Mouse (Mus musculus): ENCODE measurements around the gene Mab21l1.
A peak's percentile ranks its signal among the peaks of the same experiment; 100 is the strongest.

Gene Mab21l1

DNA sequence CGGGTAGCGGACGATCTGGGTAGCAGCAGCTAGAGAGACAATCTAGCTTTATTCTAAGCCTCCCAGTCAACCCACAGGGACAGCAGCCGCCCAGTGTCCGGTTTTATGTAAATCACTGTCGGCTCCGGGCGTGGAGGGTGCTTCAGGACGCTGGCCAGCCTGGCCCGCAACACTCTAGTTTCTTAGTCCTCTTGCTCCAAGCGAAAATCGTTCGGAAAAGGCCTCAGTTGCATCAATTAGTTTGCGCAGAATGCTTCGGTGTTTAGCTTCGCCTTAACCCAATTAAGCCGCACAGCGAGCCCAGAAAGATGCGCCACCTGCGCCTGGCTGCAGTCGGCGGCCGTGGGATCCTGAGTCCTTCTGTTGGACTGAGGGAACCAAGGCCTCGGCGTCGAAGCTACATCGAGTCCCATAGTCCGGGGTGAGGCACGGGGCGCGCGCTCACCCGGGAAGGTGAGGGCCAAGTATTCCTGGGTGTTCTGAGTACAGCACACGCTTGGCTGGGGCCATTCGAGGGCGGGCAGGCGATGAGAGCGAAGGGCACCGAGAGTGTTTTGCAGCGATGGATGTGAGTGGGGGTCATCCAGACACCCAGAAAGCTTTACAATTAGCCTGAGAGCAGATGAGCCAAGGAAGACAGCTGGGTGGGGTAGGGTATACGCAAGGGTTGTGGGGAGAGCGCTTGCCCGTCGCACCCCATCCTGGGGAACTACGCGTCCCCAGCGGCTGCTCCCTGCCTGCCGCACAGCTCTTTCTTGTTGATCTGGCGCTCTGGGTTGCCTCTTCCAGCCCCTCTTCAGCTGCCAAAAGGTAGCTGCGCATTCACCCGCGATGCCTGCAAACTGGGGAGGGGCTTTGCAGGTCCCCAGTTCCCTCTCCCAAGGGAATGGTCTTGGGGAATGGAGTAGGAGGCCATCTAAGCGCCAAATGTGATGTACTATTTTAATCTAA, 1.9 kb upstream of the Mab21l1 start:
- DNase-seq: peak; percentile 76

DNA sequence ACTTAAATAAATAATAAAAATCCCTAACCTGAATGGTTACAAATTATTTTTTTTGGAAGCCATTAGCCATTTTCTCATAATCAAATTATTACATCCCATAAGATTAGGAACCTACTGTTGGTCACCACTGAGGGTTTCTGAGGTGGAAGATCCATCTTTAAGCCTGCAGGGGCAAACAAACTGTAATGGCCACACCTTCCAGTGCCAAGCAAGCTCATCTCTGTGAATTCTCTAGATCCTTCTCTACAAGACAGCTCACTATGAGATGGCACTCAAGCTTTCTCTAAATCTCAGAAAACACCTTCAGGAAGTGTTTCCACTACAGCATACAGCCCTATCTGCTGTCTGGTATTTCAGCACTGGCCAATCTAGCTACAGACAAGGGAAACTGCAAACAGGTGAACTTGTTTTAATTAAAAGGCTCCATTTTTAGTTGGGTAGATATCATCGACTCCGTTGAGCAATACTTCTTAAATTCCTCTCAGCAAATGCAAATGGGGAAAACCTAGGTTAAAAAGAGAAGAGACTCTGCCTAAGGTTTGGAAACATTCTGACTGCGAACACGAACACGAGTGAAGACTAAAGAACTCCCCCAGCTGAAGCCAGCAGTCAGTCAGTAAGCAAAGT, 768 bp upstream of the Mab21l1 start:
- no peak for DNase-seq

DNA sequence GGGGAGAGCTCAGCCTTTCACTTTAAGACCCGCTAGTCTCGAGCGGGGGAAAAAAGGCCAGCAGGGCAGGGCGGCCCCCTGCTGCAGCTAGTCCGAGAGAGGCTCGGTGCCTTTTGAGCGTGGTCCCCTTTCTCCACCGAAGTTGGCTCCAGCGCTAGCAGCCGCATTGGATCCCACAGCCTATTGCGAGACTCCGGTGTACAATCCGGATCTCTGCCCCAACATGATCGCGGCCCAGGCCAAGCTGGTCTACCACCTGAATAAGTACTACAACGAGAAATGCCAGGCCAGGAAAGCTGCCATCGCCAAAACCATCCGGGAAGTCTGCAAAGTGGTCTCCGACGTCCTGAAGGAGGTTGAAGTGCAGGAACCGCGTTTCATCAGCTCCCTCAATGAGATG, 461 bp downstream of the Mab21l1 start:
- peak; percentile 70 for DNase-seq

DNA sequence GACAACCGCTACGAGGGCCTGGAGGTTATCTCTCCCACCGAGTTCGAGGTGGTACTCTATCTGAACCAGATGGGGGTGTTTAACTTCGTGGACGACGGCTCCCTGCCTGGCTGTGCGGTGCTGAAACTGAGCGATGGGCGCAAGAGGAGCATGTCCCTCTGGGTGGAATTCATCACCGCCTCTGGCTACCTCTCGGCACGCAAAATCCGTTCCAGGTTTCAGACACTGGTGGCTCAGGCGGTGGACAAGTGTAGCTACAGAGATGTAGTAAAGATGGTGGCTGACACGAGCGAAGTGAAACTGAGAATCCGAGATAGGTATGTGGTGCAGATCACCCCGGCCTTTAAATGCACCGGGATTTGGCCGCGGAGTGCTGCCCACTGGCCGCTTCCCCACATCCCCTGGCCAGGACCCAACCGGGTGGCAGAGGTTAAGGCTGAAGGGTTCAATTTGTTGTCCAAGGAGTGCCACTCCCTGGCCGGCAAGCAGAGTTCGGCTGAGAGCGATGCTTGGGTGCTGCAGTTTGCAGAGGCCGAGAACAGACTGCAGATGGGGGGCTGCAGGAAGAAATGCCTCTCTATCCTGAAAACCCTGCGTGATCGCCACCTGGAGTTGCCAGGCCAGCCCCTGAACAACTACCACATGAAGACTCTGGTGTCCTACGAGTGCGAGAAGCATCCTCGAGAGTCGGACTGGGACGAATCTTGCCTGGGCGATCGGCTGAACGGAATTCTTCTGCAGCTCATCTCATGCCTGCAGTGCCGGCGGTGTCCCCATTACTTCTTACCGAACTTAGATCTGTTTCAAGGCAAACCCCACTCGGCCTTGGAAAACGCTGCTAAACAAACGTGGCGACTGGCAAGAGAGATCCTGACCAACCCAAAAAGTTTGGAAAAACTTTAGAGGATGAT, 1.1 kb downstream of the Mab21l1 start:
- peak; percentile 59 for DNase-seq

DNA sequence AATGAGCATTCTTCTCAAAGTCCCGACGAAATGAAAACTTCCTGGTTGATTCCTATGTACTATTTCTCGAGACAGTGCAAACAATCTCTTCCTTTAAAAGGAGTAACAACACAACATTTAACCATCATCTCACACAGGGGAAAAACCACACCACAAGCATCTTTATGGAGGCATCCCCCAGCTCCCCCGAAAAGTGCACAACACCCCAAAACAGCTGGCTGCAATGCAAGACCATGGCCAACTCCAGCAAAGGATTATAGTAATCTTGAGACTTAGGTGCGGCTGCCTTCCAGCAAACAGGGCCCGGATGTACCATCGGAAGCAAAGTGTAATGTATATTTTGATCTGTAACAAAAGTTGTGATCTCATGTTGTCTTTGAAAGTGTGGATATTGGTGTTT, 1.8 kb downstream of the Mab21l1 start:
- peak; percentile 56 for DNase-seq

DNA sequence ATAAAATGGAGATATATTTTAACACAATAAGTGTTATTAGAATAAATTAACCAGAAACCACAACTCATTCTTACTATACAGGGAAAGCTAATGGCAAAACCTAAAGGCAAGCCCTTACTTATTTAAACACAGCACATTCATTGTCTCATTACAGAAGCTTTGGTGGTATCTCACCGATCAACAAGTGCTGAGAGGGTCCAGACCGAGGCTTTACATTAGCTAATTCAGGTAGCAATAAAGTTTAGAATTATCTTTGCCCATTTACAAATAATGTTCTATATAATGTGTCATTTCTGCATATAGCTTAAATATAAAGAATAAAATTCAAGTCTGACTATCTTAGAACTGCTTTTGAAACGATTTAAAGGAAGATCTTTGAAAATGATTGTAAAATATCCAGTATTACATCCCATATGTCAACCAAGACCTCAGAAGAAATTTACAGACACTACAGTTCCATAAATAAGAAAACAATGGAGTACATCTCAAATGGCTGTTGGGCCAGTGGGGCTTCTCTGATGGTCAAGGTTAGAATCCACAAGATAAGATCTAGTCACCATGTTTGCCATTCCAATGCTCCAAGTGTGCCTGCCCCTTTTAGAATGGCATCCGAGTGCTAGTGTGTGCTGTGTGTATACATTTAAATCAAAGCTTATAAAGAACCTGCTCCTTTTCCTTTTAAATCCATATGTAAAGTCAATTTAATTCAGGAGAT, 3.1 kb downstream of the Mab21l1 start:
- DNase-seq: peak; percentile 27

DNA sequence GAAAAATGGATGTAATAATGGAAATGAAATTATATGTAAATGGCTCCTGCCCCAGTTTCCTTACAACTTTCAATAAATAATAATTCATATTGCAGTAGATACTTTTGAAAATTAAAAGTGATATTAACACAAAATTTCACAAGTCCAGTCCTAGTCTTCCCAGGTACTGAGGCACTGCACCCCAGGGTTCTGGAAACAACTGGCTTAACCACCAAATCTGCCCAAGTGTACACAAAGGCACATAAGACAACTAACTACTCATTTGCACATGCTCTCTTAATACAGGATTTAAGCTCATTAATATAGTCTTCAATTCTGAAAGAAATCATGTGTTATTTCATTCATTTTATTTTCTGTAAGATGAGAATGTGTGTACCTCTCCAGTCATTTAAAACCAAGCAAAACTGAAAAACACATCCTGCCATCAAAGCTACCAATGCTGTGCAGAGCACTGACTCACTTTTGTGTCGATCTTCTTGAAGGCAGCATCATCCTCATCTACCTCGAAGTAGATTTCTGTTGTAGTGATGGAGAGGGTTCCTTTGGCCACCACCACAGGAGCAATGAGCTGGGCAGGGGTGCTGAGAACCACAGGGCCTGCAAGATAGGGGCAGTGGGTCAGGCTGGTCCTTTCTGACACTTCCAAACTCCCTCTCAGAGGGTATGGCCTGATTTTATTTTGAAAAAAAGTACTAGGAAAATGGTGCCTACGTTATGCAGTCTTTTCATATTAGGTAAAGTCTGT, 3.8 kb downstream of the Mab21l1 start:
- DNase-seq: peak; percentile 40

DNA sequence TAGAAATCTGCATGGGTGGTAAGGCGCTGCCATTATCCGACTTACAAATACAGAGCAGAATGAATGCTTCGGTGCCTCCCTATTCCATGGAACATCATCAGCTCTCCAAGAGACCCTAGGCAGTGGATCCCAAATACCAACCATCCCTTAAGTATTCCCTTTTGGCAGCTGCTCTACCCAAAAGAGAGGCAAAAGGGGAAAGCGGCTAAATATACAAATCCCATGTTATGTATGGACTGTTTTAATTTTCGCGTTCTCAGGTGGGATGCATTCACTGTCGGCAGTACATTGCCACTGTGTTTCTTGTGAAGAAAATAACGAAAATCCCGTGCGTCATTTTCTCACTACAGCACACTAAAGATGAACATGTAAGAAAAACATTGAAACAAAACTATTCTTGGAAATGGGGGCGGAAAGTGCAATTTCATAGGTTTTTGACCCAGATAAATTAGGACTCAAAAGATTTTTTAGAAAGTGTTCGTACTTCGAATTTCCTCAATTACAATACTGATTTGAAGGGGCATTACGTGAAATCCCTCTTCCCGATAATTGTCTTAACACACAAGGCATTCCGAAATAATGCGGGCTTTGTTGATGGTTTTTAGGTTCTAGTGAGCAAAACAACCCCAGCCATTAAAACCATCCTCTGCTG, 4.7 kb downstream of the Mab21l1 start:
- DNase-seq: peak; percentile 41

DNA sequence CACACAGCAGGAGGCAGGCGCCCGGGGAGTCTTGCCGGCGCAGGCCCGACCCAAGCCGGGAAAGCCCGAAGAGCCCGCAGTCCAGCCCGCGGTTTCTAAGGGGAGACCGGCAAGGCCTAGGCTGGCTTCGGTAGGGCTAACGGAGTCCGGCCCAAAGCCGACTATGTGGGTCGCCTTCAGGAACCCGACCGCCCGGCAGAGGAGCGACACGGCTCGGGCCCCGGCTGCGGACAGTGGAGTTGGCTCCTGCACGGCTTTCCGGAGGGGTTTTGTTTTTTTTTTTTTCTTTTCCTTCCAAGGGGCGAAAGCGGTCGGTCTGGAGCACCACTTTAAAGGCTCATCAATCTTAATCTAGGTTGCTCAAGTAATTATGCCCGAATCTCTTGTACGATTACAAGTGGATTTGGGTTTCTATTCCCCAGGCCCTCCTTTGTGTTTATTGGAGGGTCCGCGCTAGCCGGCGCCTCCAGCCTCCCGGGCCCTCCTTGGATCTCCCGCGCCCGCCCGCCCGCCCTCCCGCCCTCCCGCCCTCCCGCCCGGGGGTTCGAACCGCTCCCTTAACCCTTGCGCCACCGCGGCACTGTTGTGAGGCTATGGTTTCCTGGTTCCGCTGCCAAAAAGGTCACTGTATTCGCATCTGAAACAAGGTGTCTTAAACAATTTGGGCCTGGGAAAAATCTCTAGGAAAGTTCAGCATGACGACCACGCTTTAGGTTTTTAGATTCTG, 5.3 kb downstream of the Mab21l1 start:
- DNase-seq: peak; percentile 80

DNA sequence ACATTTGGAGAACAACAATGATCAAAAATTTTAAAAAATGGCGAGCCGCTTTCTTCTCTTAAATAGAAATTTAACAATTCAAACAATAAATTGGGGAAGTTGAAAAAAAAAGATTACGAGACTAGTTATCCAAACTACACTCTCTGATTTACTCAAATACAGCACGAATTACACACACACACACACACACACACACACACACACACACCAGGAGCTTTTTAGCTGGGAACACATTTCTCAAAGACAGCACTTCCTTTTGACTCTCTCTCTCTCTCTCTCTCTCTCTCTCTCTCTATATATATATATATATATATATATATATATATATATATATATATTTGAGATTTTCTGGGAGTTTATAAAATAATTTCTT, 5.9 kb downstream of the Mab21l1 start:
- DNase-seq: no peak

DNA sequence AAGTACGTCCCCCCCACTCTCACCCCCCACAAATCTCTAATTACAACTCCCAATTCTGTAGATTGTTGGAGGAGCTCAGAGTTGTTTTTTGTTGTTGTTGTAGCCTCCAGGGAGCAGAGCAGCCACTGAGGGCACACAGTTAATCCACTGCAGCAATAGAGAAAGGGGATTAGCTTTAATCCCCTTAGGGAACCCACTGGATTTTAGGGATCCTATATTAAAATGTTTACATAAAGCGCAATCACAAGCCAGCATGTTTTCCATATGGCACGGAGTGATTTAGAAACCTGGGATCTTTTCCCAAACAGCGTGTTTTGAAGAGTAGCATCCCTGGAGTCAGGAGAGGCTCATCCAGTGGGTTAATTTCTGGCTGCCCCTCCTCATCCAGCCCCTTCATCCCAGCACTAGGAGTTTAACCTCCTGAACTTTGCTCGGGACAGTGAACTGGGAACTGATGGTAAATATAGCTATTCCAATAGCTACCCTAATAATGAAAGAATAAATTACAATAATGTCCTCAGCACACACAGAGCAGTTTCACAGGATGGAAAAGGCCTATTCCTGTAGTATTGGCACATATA, 6.4 kb downstream of the Mab21l1 start:
- DNase-seq: peak; percentile 18

DNA sequence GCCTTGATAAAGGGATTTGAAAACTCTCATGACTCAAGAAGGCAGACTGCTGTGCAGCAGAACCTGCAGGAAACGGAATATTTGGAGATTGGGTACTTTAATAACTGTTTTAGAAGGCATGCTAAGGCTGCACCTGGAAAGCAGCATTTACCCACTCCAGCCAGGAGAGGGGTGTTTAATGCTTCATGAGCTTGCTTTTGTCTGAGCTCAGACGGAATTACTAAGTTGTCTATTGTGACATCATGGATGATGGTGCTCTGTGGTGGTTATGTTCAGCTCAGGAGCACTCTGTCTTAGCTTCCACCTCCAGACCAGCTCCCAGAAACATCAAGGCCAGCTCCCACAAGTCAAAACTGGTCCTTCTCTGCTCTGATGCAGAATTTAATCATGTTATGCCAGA, 7.5 kb downstream of the Mab21l1 start:
- peak; percentile 25 for DNase-seq

DNA sequence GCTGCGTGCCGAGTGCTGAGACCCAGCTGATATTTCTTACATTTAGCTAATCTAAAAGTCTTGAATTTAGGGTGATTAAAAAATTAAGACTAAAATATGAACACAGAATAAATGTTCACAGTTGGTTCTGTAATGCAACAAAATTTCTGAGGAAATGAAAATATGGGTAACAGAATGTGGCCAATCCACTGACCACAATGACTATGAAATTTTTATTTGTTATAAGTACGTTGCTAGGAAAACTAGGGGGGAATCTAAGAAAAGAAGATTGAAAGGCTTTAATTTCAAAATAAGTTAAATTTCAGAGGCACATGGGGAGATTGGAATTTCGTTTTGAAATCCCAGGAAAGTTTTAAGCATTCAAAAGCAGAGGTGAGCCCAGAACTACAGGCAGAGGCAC, 8.3 kb downstream of the Mab21l1 start:
- no peak for DNase-seq

DNA sequence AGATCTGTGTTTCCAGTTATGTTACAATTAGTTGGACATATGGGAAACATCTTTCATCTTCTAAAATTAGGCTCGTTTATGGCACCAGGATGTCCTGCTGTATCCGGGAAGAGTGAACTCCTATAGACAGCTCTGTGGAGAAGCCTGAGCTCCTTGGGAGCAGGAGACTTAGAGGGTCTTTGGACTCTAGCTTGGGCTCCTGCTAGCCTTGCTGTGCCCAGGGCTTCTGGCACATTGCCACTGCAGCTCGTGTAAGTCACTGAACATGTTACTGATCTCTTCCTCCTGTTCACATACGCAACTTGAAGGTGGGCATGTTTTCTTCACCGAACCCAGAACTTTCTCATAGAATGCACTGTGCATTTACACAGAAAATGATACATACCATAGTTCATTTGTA, 9.9 kb downstream of the Mab21l1 start:
- DNase-seq: no peak

DNA sequence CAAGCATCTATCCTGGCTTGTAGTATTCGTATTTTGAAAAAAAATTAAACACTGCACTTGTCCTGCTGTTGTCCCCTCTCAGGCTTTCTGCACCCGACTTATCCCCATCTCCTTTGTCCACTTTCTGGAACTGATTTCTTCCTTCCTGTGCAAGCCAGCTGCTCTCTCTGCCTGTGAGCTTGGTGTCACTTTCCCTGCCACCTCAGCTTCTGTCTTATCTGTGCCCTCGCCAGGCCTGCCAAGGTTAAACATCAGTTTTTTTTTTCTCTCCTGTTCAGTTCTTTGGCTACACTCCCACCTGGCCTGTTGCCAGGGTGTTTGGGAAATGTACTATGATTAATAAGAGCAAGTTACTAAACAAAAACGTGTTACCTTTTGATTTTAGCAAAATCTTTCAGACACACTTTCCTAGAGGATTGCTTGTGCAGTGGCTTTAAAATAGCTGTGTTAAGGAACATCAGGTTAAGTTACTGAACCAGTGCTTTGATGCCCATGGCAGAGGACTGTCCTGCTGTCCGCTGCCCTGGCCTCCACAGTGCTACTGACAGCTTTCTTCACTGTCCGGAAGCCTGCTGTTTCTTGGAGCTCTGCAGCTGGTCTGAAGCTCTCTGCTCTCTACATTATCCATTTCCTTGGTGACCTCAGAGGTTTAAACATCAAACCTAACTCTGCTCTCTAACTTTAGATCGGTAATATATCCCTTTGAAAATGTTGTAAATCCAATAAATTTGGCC, 11.7 kb downstream of the Mab21l1 start:
- no peak for DNase-seq

DNA sequence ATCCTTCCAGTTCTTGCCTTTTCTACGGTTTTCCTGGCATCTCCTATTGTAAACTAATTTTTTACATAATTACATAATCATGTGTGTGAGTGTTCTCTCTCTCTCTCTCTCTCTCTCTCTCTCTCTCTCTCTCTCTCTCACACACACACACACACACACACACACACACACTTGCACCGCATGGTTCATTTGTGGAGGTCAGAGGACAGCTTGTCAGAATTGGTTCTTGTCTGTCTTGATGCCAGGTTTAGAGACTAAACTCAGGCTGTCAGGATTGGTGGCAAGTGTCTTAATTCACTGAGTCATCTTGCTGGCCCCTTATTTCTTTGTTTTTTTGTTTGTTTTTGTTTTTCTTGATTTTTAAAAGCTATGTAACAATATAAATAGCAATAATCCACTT, 12.5 kb downstream of the Mab21l1 start:
- DNase-seq: no peak

DNA sequence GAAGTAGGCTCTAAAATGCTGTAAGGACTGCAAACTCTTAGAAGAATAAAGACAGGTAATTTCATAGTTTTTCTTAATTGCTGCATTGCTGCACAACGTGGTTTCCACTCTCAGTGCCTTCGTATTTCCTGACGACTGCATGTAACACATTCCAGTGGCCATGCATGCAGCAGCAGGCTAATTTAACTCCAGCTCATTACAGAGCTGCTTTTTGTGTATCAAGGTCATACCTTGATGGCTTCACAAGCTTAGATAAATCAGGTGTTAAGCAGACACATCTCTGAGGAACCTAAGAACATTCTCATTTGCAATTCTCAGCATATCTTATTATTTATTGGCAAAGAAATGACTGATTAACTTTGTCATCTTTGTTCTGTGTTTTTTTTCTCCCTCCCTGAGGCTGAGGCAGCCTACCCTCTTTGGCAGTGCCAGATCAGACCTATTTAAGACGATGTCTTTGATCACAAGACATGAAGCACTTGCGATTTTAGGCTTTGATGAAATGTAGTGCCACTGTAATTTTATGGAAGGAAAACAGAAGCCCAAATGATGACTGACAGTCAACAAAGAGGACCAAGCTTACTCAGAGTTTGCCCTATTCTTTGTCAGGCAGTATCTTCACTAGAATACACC, 32.8 kb downstream of the Mab21l1 start:
- DNase-seq: no peak

DNA sequence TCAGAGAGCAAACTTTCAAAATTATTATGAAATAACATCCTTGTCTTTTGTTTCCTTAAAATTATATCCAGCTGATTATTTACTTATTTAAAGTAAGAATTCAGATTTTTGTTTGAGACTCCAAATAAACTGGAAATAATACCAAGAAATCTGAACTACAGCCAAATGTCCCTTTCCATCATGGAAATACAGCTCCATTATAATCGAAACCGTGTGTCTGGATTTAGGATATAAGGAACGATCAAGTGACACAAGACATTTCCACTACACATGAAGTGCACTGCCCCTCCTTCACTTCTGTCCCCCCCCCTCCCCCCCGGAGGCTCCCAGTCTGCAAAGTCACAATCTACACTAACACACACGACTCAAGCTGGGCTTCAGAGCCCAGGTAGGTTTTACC, 33.8 kb downstream of the Mab21l1 start:
- DNase-seq: no peak
